Comparison of ENCODE assay signal across 18 mouse cellular contexts in the genomic region with DNA sequence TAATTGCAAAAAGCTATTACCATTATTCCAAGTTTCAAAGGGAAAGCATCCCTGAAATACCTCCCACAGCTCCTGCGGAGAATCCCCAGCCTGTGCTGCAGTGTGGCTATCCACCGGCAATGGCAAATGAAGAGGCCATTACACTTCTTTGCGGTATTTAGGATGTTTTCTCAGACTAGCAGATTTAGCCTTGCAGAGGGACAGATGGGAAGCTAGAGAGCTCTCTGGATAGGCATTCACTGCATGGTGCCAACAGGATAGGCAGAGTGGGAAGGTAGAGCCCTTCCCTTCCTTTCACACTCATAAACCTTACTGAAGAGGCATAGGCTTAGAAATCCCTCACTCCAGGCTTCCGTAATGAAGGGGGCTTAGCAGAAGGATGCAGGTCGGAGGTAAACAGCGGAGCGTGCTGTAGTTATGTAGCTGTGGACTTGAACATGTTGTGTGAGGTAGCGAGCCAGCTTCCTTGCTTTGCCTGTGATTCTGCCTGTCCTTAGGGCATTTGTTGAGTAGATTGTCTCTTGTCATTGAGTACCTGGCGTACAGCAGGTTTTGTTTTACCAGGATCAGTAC.
A peak's percentile ranks its signal among the peaks of the same experiment; 100 is the strongest.
DNase-seq lines count a peak whose midpoint lies in the region; ATAC-seq and TF ChIP-seq lines count a peak whose summit lies in the region.
"Had no signal": no experiment of that assay in that cellular context is flagged by ENCODE, and none has a peak within 500 bp of the region (broad histone marks: within the 10 kb centered on the region; RNA-seq: fewer than 3 reads in every experiment).

No protein-coding gene starts in this region.

- no peaks in the 10 kb centered on the region for H3K36me3 ChIP-seq in forebrain, postnatal 0 days (ENCODE audit: insufficient read depth)
- no peaks in the 10 kb centered on the region for H3K36me3 ChIP-seq in forebrain, embryonic 15.5 days
- H3K36me3 ChIP-seq in midbrain, embryonic 13.5 days = no peaks in the 10 kb centered on the region
- H3K36me3 ChIP-seq in midbrain, postnatal 0 days (ENCODE audit: insufficient read depth, low read length) = no peaks in the 10 kb centered on the region
- H3K36me3 ChIP-seq: forebrain, embryonic 10.5 days; liver, embryonic 13.5 days; midbrain, embryonic 15.5 days had no signal

- no peaks in the 10 kb centered on the region for H3K27me3 ChIP-seq in forebrain, postnatal 0 days (ENCODE audit: insufficient read depth, low read length)
- H3K27me3 ChIP-seq in forebrain, embryonic 15.5 days = no peaks in the 10 kb centered on the region
- no peaks in the 10 kb centered on the region for H3K27me3 ChIP-seq in midbrain, embryonic 13.5 days
- no peaks in the 10 kb centered on the region for H3K27me3 ChIP-seq in midbrain, postnatal 0 days (ENCODE audit: insufficient read depth, low read length)
- H3K27me3 ChIP-seq: liver, embryonic 13.5 days; midbrain, embryonic 15.5 days had no signal

- H3K4me2 ChIP-seq in forebrain, postnatal 0 days (ENCODE audit: low read depth) = no peak overlapping the region
- H3K4me2 ChIP-seq in forebrain, embryonic 15.5 days (replicated peaks) = no peak overlapping the region
- H3K4me2 ChIP-seq in midbrain, embryonic 13.5 days (replicated peaks) = no peak overlapping the region
- H3K4me2 ChIP-seq in midbrain, postnatal 0 days (ENCODE audit: low read depth, low read length, poor library complexity, severe bottlenecking) = no peak overlapping the region
- H3K4me2 ChIP-seq: liver, embryonic 13.5 days; lung, embryonic 14.5 days; midbrain, embryonic 15.5 days had no signal

- 68% methylated on average over 9 of the region's 9 CpGs for WGBS in forebrain, postnatal 0 days
- 74% methylated on average over 9 of the region's 9 CpGs for WGBS in forebrain, embryonic 15.5 days
- WGBS in midbrain, embryonic 13.5 days = 80% methylated on average over 9 of the region's 9 CpGs
- WGBS in midbrain, postnatal 0 days = 81% methylated on average over 9 of the region's 9 CpGs
- 92% methylated on average over 9 of the region's 9 CpGs for WGBS in lung, adult 2 months

- ATAC-seq in forebrain, postnatal 0 days = no peak
- no peak for ATAC-seq in forebrain, embryonic 15.5 days (replicated peaks)
- ATAC-seq in midbrain, embryonic 13.5 days = peak; percentile 34; the same call in 1 of the 2 replicates
- ATAC-seq in midbrain, postnatal 0 days (ENCODE audit: low FRiP score) = no peak
- ATAC-seq: midbrain, embryonic 15.5 days had no signal

- no peak overlapping the region for H3K27ac ChIP-seq in forebrain, postnatal 0 days (ENCODE audit: low read depth, low read length)
- no peak overlapping the region for H3K27ac ChIP-seq in forebrain, embryonic 15.5 days (replicated peaks)
- H3K27ac ChIP-seq in midbrain, embryonic 13.5 days = no peak overlapping the region
- no peak overlapping the region for H3K27ac ChIP-seq in midbrain, postnatal 0 days (ENCODE audit: low read depth, low read length)
- H3K27ac ChIP-seq: forebrain, embryonic 10.5 days; liver, embryonic 13.5 days; midbrain, embryonic 15.5 days had no signal

- H3K9me3 ChIP-seq in forebrain, postnatal 0 days (ENCODE audit: low read length) = no peaks in the 10 kb centered on the region
- no peaks in the 10 kb centered on the region for H3K9me3 ChIP-seq in forebrain, embryonic 15.5 days
- H3K9me3 ChIP-seq in midbrain, embryonic 13.5 days = no peaks in the 10 kb centered on the region
- no peaks in the 10 kb centered on the region for H3K9me3 ChIP-seq in midbrain, postnatal 0 days (ENCODE audit: low read length)
- H3K9me3 ChIP-seq: forebrain, embryonic 10.5 days; liver, embryonic 13.5 days; midbrain, embryonic 15.5 days had no signal

- H3K9ac ChIP-seq in forebrain, postnatal 0 days = no peak overlapping the region
- H3K9ac ChIP-seq in forebrain, embryonic 15.5 days (replicated peaks) = no peak overlapping the region
- no peak overlapping the region for H3K9ac ChIP-seq in midbrain, embryonic 13.5 days (replicated peaks)
- H3K9ac ChIP-seq in midbrain, postnatal 0 days (replicated peaks; ENCODE audit: low read length, poor library complexity, severe bottlenecking) = no peak overlapping the region
- H3K9ac ChIP-seq: liver, embryonic 13.5 days; lung, embryonic 14.5 days; midbrain, embryonic 15.5 days had no signal

- H3K4me3 ChIP-seq in forebrain, postnatal 0 days (ENCODE audit: low read depth, low read length) = no peak overlapping the region
- H3K4me3 ChIP-seq in forebrain, embryonic 15.5 days = no peak overlapping the region
- no peak overlapping the region for H3K4me3 ChIP-seq in midbrain, embryonic 13.5 days (replicated peaks)
- no peak overlapping the region for H3K4me3 ChIP-seq in midbrain, postnatal 0 days (ENCODE audit: low read depth, low read length)
- no peak overlapping the region for H3K4me3 ChIP-seq in lung, adult 2 months (replicated peaks; ENCODE audit: extremely low read depth, low read depth, low read length)
- H3K4me3 ChIP-seq: forebrain, embryonic 10.5 days; liver, embryonic 13.5 days; midbrain, embryonic 15.5 days; myocyte had no signal

- intact Hi-C loops in left cerebral cortex, postnatal 4 days (cut with DNase I) = no loop called here

- TF ChIP-seq POLR2A in lung, adult 2 months (IDR thresholded peaks at IDR 0.05; ENCODE audit: borderline replicate concordance, extremely low read depth, low read depth, low read length) = no peak

- DNase-seq in forebrain, postnatal 0 days = peak; percentile 3
- DNase-seq in midbrain, postnatal 0 days (ENCODE audit: low spot score) = no peak
- peak; percentile 41 for DNase-seq in cerebellum, adult 11 months
- peak; percentile 74 for DNase-seq in cerebellum, adult 9-11 months
- no peak for DNase-seq in left cerebral cortex, postnatal 4 days
- no peak for DNase-seq in lung, adult 2 months
- DNase-seq: adrenal gland, adult 2 months; gastrocnemius, postnatal 36 days; kidney, adult 11 months; kidney, postnatal 4 days; liver, embryonic 13.5 days; lung, embryonic 14.5 days; right cerebral cortex, postnatal 14 days had no signal

- H3K4me1 ChIP-seq in forebrain, postnatal 0 days (ENCODE audit: insufficient read depth) = peaks cover 2% of the 10 kb centered on the region
- peaks cover 17% of the 10 kb centered on the region for H3K4me1 ChIP-seq in forebrain, embryonic 15.5 days
- peaks cover 15% of the 10 kb centered on the region for H3K4me1 ChIP-seq in midbrain, embryonic 13.5 days (replicated peaks)
- H3K4me1 ChIP-seq in midbrain, postnatal 0 days (ENCODE audit: insufficient read depth, low read length) = peaks cover 3% of the 10 kb centered on the region; the same call in 1 of the 2 replicates
- no peaks in the 10 kb centered on the region; the same call in 1 of the 2 replicates for H3K4me1 ChIP-seq in lung, adult 2 months (ENCODE audit: control insufficient read depth, insufficient read depth, low read length)

- TF ChIP-seq CTCF in forebrain, postnatal 0 days (IDR thresholded peaks at IDR 0.05; ENCODE audit: low read depth) = no peak
- no peak for TF ChIP-seq CTCF in midbrain, postnatal 0 days (IDR thresholded peaks at IDR 0.05)
- no peak for TF ChIP-seq CTCF in lung, adult 2 months (IDR thresholded peaks at IDR 0.05; ENCODE audit: insufficient read depth, low read length)

Comparison
In these comparisons a context has a peak if more than half of its experiments do, and no peak if none do; other contexts are left out.
1. DNase-seq: peak in forebrain, postnatal 0 days (single experiment), cerebellum, adult 11 months (single experiment) and cerebellum, adult 9-11 months (single experiment); none in midbrain, postnatal 0 days (single experiment), left cerebral cortex, postnatal 4 days (single experiment) and lung, adult 2 months (single experiment).